Mouse (Mus musculus): ENCODE data around the gene Rhox4e. TPM values are rescaled to one million over a fixed set of nuclear protein-coding genes. Genes with fewer than 3 reads are reported as not detected.
"Not testable (repeated sequence)": the region's sequence is repeated elsewhere in the genome, so short reads cannot be mapped to it uniquely, and the experiment has no call there.

Rhox4e gene
- not detected for total RNA-seq (2022)

GRCm38 (mm10) chrX:37557112-37557511 is at the start of gene Rhox4e:
TSS of gene Rhox4e (plus strand) at chrX:37557412.
- not testable (repeated sequence) for DNase-seq

GRCm38 (mm10) chrX:37514059-37514458 is 43.2 kb upstream of the Rhox4e start, which contains the start of gene Rhox4d:
TSS of gene Rhox4d (plus strand) at chrX:37514359.
- DNase-seq, result not testable (repeated sequence)

- not testable (repeated sequence) for DNase-seq
Observed at GRCm38 (mm10) chrX:37530152-37530551, 27.1 kb upstream of the Rhox4e start, which contains the start of gene Rhox2e. TSS of gene Rhox2e (plus strand) at chrX:37530452.

- not testable (repeated sequence) for DNase-seq
Observed at GRCm38 (mm10) chrX:37541719-37542118, 15.5 kb upstream of the Rhox4e start, which contains the start of gene Rhox3e. TSS of gene Rhox3e (plus strand) at chrX:37542019.

GRCm38 (mm10) chrX:37571105-37571504 is 13.9 kb downstream of the Rhox4e start, which contains the start of gene Rhox2f:
TSS of gene Rhox2f (plus strand) at chrX:37571405.
- DNase-seq, result not testable (repeated sequence)

GRCm38 (mm10) chrX:37572638-37573037 is 15.4 kb downstream of the Rhox4e start:
- not testable (repeated sequence) for DNase-seq

- DNase-seq, result not testable (repeated sequence)
Observed at GRCm38 (mm10) chrX:37580692-37581091, 23.5 kb downstream of the Rhox4e start, which contains the start of gene Rhox3f. TSS of gene Rhox3f (plus strand) at chrX:37580992.

GRCm38 (mm10) chrX:37607604-37608003 is 50.4 kb downstream of the Rhox4e start, which contains the start of gene Rhox4f:
TSS of gene Rhox4f (minus strand) at chrX:37607704.
- DNase-seq, result not testable (repeated sequence)

Other genes starting within 250 kb of the Rhox4e start
- not detected for gene Rhox3a2, start 177.4 kb upstream of the Rhox4e start, total RNA-seq (2022)
- gene Rhox4a2, start 166.6 kb upstream of the Rhox4e start, total RNA-seq (2022), result not detected
- not detected for gene Rhox2b, start 145.3 kb upstream of the Rhox4e start, total RNA-seq (2022)
- gene Rhox4b, start 124.9 kb upstream of the Rhox4e start, total RNA-seq (2022), result not detected
- gene Rhox2c, start 103.7 kb upstream of the Rhox4e start, total RNA-seq (2022), result not detected
- gene Rhox3c, start 98.8 kb upstream of the Rhox4e start, total RNA-seq (2022), result not detected
- not detected for gene Rhox4c, start 77.1 kb upstream of the Rhox4e start, total RNA-seq (2022)
- gene Rhox2d, start 64.0 kb upstream of the Rhox4e start, total RNA-seq (2022), result not detected
- gene Rhox4d, start 43.1 kb upstream of the Rhox4e start, total RNA-seq (2022), result not detected
- gene Rhox2e, start 27.0 kb upstream of the Rhox4e start, total RNA-seq (2022), result not detected
- gene Rhox3e, start 15.4 kb upstream of the Rhox4e start, total RNA-seq (2022), result not detected
- gene Rhox2f, start 14.0 kb downstream of the Rhox4e start, total RNA-seq (2022), result not detected
- gene Rhox3f, start 23.6 kb downstream of the Rhox4e start, total RNA-seq (2022), result not detected
- gene Rhox4f, start 50.3 kb downstream of the Rhox4e start, total RNA-seq (2022), result not detected
- gene Rhox3g, start 71.2 kb downstream of the Rhox4e start, total RNA-seq (2022), result not detected
- gene Rhox2g, start 86.1 kb downstream of the Rhox4e start, total RNA-seq (2022), result not detected
- not detected for gene Rhox4g, start 93.9 kb downstream of the Rhox4e start, total RNA-seq (2022)
- not detected for gene Rhox3h, start 111.4 kb downstream of the Rhox4e start, total RNA-seq (2022)
- gene Rhox2h, start 115.9 kb downstream of the Rhox4e start, total RNA-seq (2022), result not detected
- gene Rhox5, start 247.4 kb downstream of the Rhox4e start, total RNA-seq (2022), result not detected